Mouse (Mus musculus) midbrain, embryonic 10.5 days (tissue): ENCODE measurements at regions not wholly inside any gene's neighbourhood (a gene's known extent, or its start where the extent isn't known, plus 50 kb on each side); places are given as distances from the start of the nearest gene placed in this dataset.

Source experiments
- DNase-seq: peaks from one replicate; pipeline ENCODE4 v3.0.0-alpha.2; 2017; ENCODE audit warnings: low spot score
- H3K27ac ChIP-seq: fragments of 300-500 bp; sonication (generic); replicated peaks from 2 replicates; pipeline ENCODE4 v1.5.1; 2016; ENCODE audit warnings: mild to moderate bottlenecking
- H3K27me3 ChIP-seq: fragments of 300-500 bp; sonication (generic); 2 replicates; pipeline ENCODE4 v1.6.1; 2016; ENCODE audit warnings: low read depth, mild to moderate bottlenecking; ENCODE audit not compliant: poor library complexity, severe bottlenecking
- H3K36me3 ChIP-seq: fragments of 300-500 bp; sonication (generic); 2 replicates; pipeline ENCODE4 v1.6.1; 2016; ENCODE audit warnings: mild to moderate bottlenecking, moderate library complexity
- H3K4me1 ChIP-seq: fragments of 300-500 bp; sonication (generic); 2 replicates; pipeline ENCODE4 v1.6.1; 2016
- H3K4me3 ChIP-seq: fragments of 300-500 bp; sonication (generic); 2 replicates; pipeline ENCODE4 v1.5.1; 2016; ENCODE audit warnings: mild to moderate bottlenecking, moderate library complexity
- H3K9me3 ChIP-seq: fragments of 300-500 bp; sonication (generic); replicated peaks from 2 replicates; pipeline ENCODE4 v1.6.1; 2016; ENCODE audit warnings: mild to moderate bottlenecking
- WGBS: fragments of 180-500 bp; shearing (Covaris S2); methylation state at CpG from one replicate; pipeline ENCODE4 v1.1.7; 2016; 5-methylcytosine and 5-hydroxymethylcytosine counted together

DNA sequence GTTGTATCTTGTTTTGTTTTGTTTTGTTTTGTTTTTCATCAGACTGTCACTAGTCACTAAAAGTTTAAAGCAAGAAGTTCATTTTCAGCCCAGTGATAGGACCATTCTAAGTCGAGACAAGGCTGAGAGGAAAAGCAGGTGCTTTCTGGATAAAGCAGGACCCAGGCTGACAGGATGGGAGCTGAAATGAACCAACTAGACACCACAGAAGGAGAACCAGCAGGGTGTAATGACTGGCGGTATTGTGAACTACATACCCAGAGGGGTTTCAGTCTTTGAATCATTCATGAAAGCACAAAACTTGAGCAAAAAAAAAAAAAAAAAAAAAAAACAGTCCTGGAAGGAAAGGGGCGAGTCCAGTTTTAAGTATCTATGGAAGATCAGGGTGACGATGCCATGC, 75.9 kb upstream of the Tenm4 start:
- H3K9me3 ChIP-seq = no peaks in the 10 kb centered on the region
- no peak for DNase-seq
- 85% methylated on average over 4 of the region's 4 CpGs for WGBS
- no peak overlapping the region for H3K27ac ChIP-seq
- H3K27me3 ChIP-seq = no peaks in the 10 kb centered on the region
- H3K4me3 ChIP-seq = no peak overlapping the region
- H3K4me1 ChIP-seq = no peaks in the 10 kb centered on the region
- H3K36me3 ChIP-seq = no peaks in the 10 kb centered on the region

DNA sequence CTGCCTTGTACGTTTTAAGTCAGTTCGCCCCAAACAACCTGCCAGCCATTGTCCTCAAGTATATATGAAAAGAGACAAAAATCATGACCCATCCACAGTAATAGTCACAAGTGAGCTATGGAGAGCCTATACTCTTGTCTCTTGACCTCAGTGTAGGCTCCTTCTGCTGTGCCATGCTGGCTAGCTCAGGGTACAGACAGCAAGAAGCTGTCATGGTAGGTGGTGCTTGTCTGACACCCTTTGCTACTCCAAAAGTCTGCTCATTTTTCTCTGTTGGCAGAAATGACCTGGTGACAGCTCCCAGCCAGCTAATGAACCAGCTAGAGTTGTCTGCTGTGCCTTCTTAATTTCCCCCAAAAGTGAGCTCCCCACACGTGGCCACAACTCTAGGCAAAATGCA, 75.3 kb upstream of the Tenm4 start:
- Histone ChIP-seq H3K4me1 (no peaks in the 10 kb centered on the region), H3K36me3 (no peaks in the 10 kb centered on the region), H3K27ac (no peak overlapping the region), H3K27me3 (no peaks in the 10 kb centered on the region), H3K9me3 (no peaks in the 10 kb centered on the region), H3K4me3 (no peak overlapping the region)
- 88% methylated on average over 3 of the region's 3 CpGs for WGBS
- no peak for DNase-seq

DNA sequence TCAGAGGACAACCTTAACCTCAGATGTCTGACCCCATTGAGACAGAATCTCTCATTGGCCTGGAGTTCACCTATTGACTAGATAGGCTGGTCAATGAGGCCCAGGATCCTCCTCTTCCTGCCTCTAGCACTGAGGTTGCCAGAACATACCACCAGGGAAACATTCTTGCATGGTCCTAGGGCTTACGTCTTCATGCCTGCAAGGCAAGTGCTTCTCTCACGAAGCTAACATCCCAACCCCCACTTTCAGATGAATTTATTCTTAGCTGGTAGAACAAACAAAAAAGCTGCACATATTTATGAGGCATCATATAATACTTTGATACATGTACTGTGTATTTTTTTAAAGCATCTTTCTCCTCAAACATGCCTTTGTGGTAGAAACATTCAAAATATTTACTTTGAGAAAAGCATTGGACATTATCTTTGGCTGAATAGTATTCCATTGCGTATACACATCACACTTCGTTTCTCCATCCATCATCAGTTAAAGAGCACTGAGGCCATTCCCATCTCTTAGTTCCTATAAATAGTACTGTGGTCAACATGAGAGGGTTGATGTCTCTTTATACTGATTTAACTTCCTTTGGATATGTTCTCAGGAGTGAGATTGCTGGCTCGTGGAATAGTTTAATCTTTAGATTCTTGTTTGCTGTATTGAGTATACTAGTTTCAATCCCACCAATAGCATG, 72.2 kb upstream of the Tenm4 start:
- Histone ChIP-seq H3K27me3 (no peaks in the 10 kb centered on the region), H3K36me3 (no peaks in the 10 kb centered on the region), H3K4me3 (no peak overlapping the region), H3K27ac (no peak overlapping the region), H3K9me3 (no peaks in the 10 kb centered on the region), H3K4me1 (no peaks in the 10 kb centered on the region)
- WGBS = 91% methylated on average over 5 of the region's 5 CpGs
- DNase-seq = no peak

DNA sequence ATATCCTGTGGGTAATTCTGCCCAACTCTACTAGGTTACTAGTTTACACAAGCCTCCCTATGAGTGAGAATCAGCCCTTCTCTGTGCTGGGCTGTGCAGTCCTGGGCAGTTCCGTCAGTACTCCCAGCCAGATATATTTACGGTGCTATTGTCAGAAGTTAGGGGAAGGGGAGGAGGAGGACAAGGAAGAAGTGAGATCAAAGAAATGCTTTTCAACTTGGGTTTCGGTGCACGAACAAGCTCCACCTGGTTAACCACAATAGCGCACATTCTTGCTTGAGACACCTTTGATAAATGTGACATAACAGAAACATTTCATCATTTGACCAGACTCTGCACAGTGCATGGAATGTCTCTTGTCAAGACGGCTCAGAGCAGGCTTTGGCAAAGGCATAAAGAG, 68.3 kb upstream of the Tenm4 start:
- Histone ChIP-seq H3K27ac (no peak overlapping the region), H3K4me1 (no peaks in the 10 kb centered on the region), H3K27me3 (no peaks in the 10 kb centered on the region), H3K4me3 (no peak overlapping the region), H3K9me3 (no peaks in the 10 kb centered on the region), H3K36me3 (no peaks in the 10 kb centered on the region)
- WGBS = 83% methylated on average over 6 of the region's 6 CpGs
- DNase-seq = no peak

DNA sequence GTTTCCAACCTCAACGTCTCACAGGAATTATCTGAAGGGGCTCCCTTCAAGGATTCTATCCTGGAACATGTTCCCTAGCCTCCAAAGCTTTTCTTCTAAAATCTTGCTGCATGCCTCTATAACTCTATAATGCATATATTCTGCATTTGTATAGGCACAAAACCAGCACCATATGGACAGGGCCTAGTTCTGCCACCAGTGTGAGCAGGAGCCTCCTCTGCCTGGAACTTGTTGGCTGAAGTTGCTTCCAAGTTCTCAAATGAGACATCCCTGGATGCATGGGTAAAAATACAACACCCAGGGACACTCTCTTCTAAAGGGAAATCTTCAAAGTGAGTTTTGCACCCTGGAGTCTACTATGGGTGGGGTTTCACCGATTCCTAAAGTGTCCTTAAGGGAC, 62.3 kb upstream of the Tenm4 start:
- no peak for DNase-seq
- H3K9me3 ChIP-seq = no peaks in the 10 kb centered on the region
- no peak overlapping the region for H3K4me3 ChIP-seq
- H3K27ac ChIP-seq = no peak overlapping the region
- H3K36me3 ChIP-seq = no peaks in the 10 kb centered on the region
- no peaks in the 10 kb centered on the region for H3K27me3 ChIP-seq
- no peaks in the 10 kb centered on the region for H3K4me1 ChIP-seq
- 84% methylated on average over 2 of the region's 2 CpGs for WGBS

DNA sequence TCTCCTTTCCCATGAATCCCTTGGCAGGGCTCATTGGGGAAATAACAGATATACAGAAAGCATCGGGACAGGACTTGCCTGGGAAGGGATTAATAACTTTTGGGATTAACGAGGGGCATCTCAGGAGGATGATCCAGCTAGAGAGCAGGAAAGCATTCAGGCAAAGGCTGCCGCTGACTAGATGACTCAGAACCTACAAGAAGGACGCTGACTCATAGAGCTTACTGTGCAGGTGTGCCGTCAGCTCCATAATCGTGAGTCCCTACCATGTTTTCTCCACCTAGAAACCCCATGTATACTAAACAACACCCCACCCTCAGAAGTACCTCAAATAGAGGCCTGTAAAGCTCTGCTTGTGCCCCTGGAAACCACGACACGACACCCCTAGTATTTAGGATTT, 50.9 kb upstream of the Tenm4 start:
- H3K4me1 ChIP-seq = peaks cover 17% of the 10 kb centered on the region
- H3K4me3 ChIP-seq = no peak overlapping the region
- DNase-seq = no peak
- no peaks in the 10 kb centered on the region for H3K36me3 ChIP-seq
- H3K9me3 ChIP-seq = no peaks in the 10 kb centered on the region
- 65% methylated on average over 8 of the region's 8 CpGs for WGBS
- H3K27me3 ChIP-seq = peaks cover 15% of the 10 kb centered on the region
- no peak overlapping the region for H3K27ac ChIP-seq
